Mouse (Mus musculus) gastrocnemius, adult 2 months (tissue): ENCODE measurements around the gene Gatd1. TPM values are rescaled to one million over a fixed set of nuclear protein-coding genes. Genes with fewer than 3 reads are reported as not detected.
A peak's percentile ranks its signal among the peaks of the same experiment; 100 is the strongest.

Experiments used
- DNase-seq: peaks from one replicate; pipeline ENCODE4 v3.0.0; 2022
- H3K27ac ChIP-seq: fragments of 200-600 bp; 2 replicates; pipeline ENCODE4 v1.8.1; 2022; ENCODE audit warnings: mild to moderate bottlenecking
- H3K4me3 ChIP-seq: fragments of 200-600 bp; 2 replicates; pipeline ENCODE4 v1.8.1; 2022; ENCODE audit warnings: mild to moderate bottlenecking, moderate library complexity
- CTCF ChIP-seq: fragments of 200-600 bp; IDR thresholded peaks from 2 replicates; pipeline ENCODE4 v1.8.1; 2022; ENCODE audit warnings: antibody characterized with exemption, mild to moderate bottlenecking, moderate library complexity
- intact Hi-C: fragments of 180-260 bp; cut with DNase I; formaldehyde crosslinking; loops from one replicate; pipeline ENCODE4 v1.15.1; 2025
- total RNA-seq, 2 experiments: library from RNA; stranded (reverse); gene quantifications; 2 replicates each; pipeline ENCODE4 v1.2.3; 2021

Gatd1 gene
- total RNA-seq, 2 experiments from 2014 or later: 5.5 to 8.3 TPM

DNA sequence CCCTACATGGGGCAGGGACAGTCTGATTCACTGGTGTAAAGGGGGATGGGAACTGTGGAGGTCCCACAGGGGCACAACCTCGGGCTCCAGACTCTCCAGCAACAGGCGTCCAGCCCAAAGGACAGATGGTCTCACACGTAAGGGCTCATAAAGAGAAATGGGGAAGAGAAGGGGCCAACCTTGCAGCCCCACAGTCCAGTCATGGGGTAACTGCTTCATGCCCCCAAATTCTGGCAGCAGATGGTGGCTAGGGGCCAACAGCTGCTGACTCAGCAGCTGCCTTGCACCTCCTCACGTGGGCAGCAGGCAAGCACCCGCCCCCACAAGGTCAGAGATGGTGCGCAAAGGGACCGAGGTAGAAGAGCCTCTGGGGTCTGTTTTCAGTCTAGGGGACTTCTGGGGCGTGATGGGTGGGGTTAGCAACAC is 18.3 kb upstream of the Gatd1 start:
- intact Hi-C loops: no loop called here
- no peak for TF ChIP-seq CTCF
- peak overlapping the region; percentile 52 for H3K4me3 ChIP-seq

GRCm38 (mm10) chr7:141431434-141432185 is 17.7 kb upstream of the Gatd1 start:
- H3K27ac ChIP-seq: peak overlapping the region; percentile 88
- intact Hi-C loops: no loop called here
- no peak for TF ChIP-seq CTCF
- H3K4me3 ChIP-seq: peak overlapping the region; percentile 52; the same call in 1 of the 2 replicates
- DNase-seq: no peak

More for the DNA sequence above, 18.3 kb upstream of the Gatd1 start:
- DNase-seq: peak; percentile 61
- peak overlapping the region; percentile 88 for H3K27ac ChIP-seq

GRCm38 (mm10) chr7:141430585-141431240 is 16.8 kb upstream of the Gatd1 start:
- no peak for TF ChIP-seq CTCF
- H3K4me3 ChIP-seq: no peak overlapping the region
- intact Hi-C loops: no loop called here
- H3K27ac ChIP-seq: no peak overlapping the region
- no peak for DNase-seq

GRCm38 (mm10) chr7:141429840-141430584 is 16.1 kb upstream of the Gatd1 start:
- Histone ChIP-seq H3K4me3 (no peak overlapping the region), H3K27ac (no peak overlapping the region)
- intact Hi-C loops: no loop called here
- no peak for TF ChIP-seq CTCF
- DNase-seq: no peak

GRCm38 (mm10) chr7:141429310-141429709 is 15.4 kb upstream of the Gatd1 start, which contains the start of gene Cend1:
TSS of gene Cend1 (minus strand) at chr7:141429491.
- Histone ChIP-seq H3K4me3 (peak within 1 kb of the TSS; percentile 46), H3K27ac (peak within 1 kb of the TSS; percentile 24; the same call in 1 of the 2 replicates)

GRCm38 (mm10) chr7:141428701-141429100 is 14.8 kb upstream of the Gatd1 start:
- H3K27ac ChIP-seq: no peak overlapping the region
- DNase-seq: no peak
- intact Hi-C loops: no loop called here
- TF ChIP-seq CTCF: no peak
- H3K4me3 ChIP-seq: peak overlapping the region; percentile 46; the same call in 1 of the 2 replicates

More at GRCm38 (mm10) chr7:141429310-141429709, 15.4 kb upstream of the Gatd1 start, which contains the start of gene Cend1:
- peak; percentile 53 for DNase-seq
- intact Hi-C loops: no loop called here
- TF ChIP-seq CTCF: no peak

DNA sequence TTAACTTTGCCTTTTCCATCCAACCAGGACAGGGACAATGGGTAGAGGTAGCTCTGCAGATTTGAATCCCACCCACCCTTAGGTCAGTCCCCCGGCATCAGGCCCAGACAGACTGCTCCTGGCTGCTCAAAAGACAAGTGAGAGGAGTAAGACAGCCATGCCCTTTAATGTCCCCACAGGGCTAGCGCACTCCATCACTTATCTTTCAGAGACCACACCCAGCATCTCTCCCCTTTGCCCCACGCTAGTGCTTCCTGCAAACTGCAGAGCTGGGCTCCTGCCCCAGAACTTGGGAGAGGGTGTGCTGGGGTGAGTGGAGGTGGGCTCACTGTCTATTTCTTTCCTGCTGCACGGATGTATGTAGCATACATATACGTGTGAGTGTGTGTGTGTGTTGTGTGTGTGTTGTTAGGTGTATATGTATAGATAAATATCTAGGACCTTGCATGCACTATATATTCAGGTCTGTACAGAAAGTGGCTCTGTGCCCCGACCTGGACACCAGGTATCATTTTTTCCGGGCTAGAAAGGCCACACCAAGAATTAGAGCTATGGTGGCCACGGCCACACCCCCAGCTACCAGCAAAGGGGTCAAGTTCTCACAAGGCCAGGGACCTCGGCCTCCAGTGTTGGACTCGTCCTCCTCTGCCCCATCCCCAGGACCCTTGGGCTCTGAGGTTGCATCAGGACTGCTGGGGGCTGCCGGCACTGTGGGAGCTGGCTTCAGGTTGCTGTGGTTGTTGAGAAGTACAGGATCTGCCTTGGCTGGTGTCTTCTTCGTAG is 13.2 kb upstream of the Gatd1 start:
- no peak for TF ChIP-seq CTCF
- Histone ChIP-seq H3K4me3 (no peak overlapping the region), H3K27ac (no peak overlapping the region)
- DNase-seq: no peak
- intact Hi-C loops: no loop called here

DNA sequence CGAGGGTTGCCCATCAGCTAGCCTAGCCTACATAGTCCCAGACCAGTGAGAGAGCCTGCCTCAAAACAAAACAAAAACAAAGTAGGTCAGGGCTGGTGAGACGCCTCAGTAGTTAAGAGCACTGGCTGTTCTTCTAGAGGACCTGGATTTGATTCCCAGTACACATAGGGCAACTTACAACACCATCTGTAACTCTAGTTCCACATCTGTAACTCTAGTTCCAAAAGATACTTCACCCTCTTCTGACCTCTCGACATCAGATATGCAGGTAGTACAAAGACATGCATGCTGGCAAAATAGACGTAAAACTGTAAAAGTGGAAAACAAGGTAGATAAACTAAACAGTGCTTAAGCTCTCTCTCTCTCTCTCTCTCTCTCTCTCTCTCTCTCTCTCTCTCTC is 9.9 kb upstream of the Gatd1 start:
- intact Hi-C loops: no loop called here
- no peak for TF ChIP-seq CTCF
- no peak for DNase-seq
- no peak overlapping the region; the same call in 1 of the 2 replicates for H3K27ac ChIP-seq
- no peak overlapping the region for H3K4me3 ChIP-seq

GRCm38 (mm10) chr7:141420030-141420702 is 6.2 kb upstream of the Gatd1 start:
- intact Hi-C loops: no loop called here

GRCm38 (mm10) chr7:141418970-141419369 is 5.0 kb upstream of the Gatd1 start:
- Histone ChIP-seq H3K27ac (no peak overlapping the region), H3K4me3 (no peak overlapping the region)
- intact Hi-C loops: no loop called here
- DNase-seq: no peak
- no peak for TF ChIP-seq CTCF

More at GRCm38 (mm10) chr7:141420030-141420702, 6.2 kb upstream of the Gatd1 start:
- no peak overlapping the region for H3K27ac ChIP-seq
- DNase-seq: no peak
- TF ChIP-seq CTCF: no peak
- no peak overlapping the region for H3K4me3 ChIP-seq
